Mouse (Mus musculus): Measurements from ENCODE around the gene Naa40. TPM values are rescaled to one million over a fixed set of nuclear protein-coding genes. Genes with fewer than 3 reads are reported as not detected.

Gene Naa40
- polyA plus RNA-seq, 1 experiment from 2014 or later, result 77.8 TPM

DNA sequence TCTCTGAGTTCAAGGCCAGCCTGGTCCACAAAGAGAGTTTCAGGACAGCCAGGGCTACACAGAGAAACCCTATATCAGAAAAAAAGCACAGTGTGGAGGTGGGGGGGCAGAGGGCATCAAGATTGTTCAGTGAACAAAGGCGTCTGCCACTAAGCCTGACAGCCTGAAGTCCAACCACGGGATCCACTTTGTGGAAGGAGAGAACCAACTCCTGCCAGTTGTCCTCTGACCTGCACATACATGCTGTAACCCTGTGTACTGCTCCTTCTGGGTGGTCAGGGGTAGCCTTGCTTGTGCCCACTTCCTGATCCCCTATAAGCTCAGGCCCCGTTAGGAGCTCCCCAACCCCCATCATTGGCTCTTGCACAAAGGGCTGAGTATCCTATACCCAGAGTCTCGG lies 55.9 kb downstream of the Naa40 start:
- no peak overlapping the region for H3K4me3 ChIP-seq (replicated peaks; ENCODE audit: low read depth, low read length)
- 31% methylated on average over 4 of the region's 4 CpGs for WGBS
- DNase-seq (no peak), ATAC-seq (ENCODE audit: low FRiP score, low TSS enrichment) (no peak)
- no peaks in the 10 kb centered on the region for H3K36me3 ChIP-seq (ENCODE audit: control insufficient read depth, insufficient read depth, low read length)
- no peak overlapping the region for H3K27ac ChIP-seq (replicated peaks; ENCODE audit: low read depth, low read length)
- peaks cover 19% of the 10 kb centered on the region for H3K27me3 ChIP-seq (ENCODE audit: control insufficient read depth, insufficient read depth, low read length)
- H3K9me3 ChIP-seq (ENCODE audit: control insufficient read depth, low read length), result no peaks in the 10 kb centered on the region
- H3K9ac ChIP-seq (replicated peaks; ENCODE audit: low read length), result no peak overlapping the region
- peaks cover 31% of the 10 kb centered on the region for H3K4me1 ChIP-seq (ENCODE audit: control insufficient read depth, insufficient read depth, low read length)
- H3K4me2 ChIP-seq (ENCODE audit: low read length), result no peak overlapping the region

DNA sequence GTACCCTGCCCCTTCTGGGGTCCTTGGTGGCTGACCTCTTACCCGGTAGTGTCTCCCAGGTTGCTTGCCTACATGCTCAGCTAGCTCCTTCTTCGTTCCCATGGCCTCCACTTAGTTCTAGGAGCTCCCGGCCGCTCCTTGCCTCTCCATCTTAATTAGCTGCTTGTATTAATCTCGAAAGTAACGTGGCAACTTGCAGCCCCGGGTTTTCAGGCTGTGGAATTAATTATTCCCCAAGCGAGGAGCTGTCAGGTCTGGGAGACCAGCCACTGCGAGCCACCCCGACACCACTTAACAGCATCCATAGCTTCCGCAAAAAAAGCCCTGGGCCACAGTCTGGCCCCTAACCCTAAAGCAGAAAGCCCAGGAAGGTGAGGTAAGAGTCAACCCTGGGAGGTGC lies 57.6 kb downstream of the Naa40 start:
- 44% methylated on average over 11 of the region's 11 CpGs for WGBS
- no peaks in the 10 kb centered on the region for H3K9me3 ChIP-seq (ENCODE audit: control insufficient read depth, low read length)
- no peaks in the 10 kb centered on the region for H3K36me3 ChIP-seq (ENCODE audit: control insufficient read depth, insufficient read depth, low read length)
- peak; percentile 43 for DNase-seq
- no peak overlapping the region for H3K9ac ChIP-seq (replicated peaks; ENCODE audit: low read length)
- no peak overlapping the region for H3K4me3 ChIP-seq (replicated peaks; ENCODE audit: low read depth, low read length)
- no peak overlapping the region for H3K4me2 ChIP-seq (ENCODE audit: low read length)
- no peak for ATAC-seq (ENCODE audit: low FRiP score, low TSS enrichment)
- H3K27me3 ChIP-seq (ENCODE audit: control insufficient read depth, insufficient read depth, low read length), result peaks cover 19% of the 10 kb centered on the region
- H3K4me1 ChIP-seq (ENCODE audit: control insufficient read depth, insufficient read depth, low read length), result peaks cover 28% of the 10 kb centered on the region
- H3K27ac ChIP-seq (replicated peaks; ENCODE audit: low read depth, low read length), result no peak overlapping the region

DNA sequence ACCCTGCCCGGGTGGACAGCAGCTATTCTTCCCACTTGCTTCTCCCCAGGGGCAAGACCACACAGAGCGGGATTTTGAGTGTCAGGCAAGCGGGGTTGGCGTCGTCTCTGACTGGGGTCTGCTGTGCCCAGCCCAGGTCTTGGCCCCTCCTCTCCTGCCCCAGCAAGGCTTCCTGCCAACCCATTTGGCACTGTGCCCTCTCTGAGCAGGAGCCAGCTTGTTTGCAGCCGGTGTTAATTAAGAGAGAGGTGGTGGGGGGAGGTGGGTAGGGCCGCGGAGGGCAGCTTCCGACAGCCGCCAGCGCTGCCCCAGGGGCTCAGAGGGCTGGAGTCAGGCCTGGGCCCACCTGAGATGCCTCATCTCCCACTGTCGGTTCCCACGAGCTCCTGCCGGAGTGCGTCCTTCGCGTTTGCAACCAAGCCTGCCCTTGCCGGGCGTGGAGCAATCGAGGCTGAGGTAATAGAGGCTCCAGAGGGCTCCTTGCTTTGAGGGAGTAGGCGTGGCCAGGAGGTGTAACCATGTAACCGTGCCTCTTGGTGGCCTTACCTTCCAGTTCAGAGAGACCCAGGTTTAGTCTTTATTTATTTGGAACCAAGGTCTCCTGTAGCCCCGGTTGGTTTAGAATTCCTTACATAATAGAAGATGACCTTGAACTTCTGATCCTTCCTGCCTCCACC lies 58.6 kb downstream of the Naa40 start:
- WGBS, result 9% methylated on average over 21 of the region's 23 CpGs
- Histone ChIP-seq H3K27me3 (ENCODE audit: control insufficient read depth, insufficient read depth, low read length) (peaks cover 19% of the 10 kb centered on the region), H3K4me3 (replicated peaks; ENCODE audit: low read depth, low read length) (no peak overlapping the region), H3K36me3 (ENCODE audit: control insufficient read depth, insufficient read depth, low read length) (no peaks in the 10 kb centered on the region), H3K4me1 (ENCODE audit: control insufficient read depth, insufficient read depth, low read length) (peaks cover 33% of the 10 kb centered on the region), H3K27ac (replicated peaks; ENCODE audit: low read depth, low read length) (peak overlapping the region; percentile 41; the same call in 1 of the 2 replicates), H3K4me2 (ENCODE audit: low read length) (peak overlapping the region; percentile 19), H3K9me3 (ENCODE audit: control insufficient read depth, low read length) (no peaks in the 10 kb centered on the region), H3K9ac (replicated peaks; ENCODE audit: low read length) (0 out of 2 replicates have a peak overlapping the region, but pooled peaks have one; percentile 20)
- ATAC-seq (ENCODE audit: low FRiP score, low TSS enrichment), result peak; percentile 84
- DNase-seq, result peak; percentile 87

DNA sequence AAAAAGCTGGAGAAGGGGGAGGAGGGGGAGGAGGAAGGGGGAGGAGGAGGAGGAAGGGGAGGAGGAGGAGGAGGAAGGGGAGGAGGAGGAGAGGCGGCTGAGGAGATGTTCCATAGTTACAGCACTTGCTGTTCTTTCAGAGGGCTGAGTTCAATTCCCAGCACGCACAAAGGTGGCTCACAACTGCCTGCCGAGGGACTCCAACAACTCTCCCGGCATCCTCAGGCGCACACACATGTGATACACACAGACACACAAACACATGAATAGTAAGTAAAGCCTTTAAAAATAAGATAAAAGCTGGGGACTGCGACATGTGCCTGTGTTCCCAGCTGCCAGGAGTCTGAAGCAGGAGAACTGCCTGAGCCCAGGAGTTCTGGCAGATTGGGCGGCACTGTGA lies 59.5 kb downstream of the Naa40 start:
- H3K4me1 ChIP-seq (ENCODE audit: control insufficient read depth, insufficient read depth, low read length), result peaks cover 34% of the 10 kb centered on the region
- 63% methylated on average over 7 of the region's 7 CpGs for WGBS
- DNase-seq (no peak), ATAC-seq (ENCODE audit: low FRiP score, low TSS enrichment) (no peak)
- H3K36me3 ChIP-seq (ENCODE audit: control insufficient read depth, insufficient read depth, low read length), result no peaks in the 10 kb centered on the region
- H3K4me2 ChIP-seq (ENCODE audit: low read length), result no peak overlapping the region
- H3K9me3 ChIP-seq (ENCODE audit: control insufficient read depth, low read length), result no peaks in the 10 kb centered on the region
- no peak overlapping the region for H3K27ac ChIP-seq (replicated peaks; ENCODE audit: low read depth, low read length)
- peaks cover 19% of the 10 kb centered on the region for H3K27me3 ChIP-seq (ENCODE audit: control insufficient read depth, insufficient read depth, low read length)
- H3K9ac ChIP-seq (replicated peaks; ENCODE audit: low read length), result no peak overlapping the region
- H3K4me3 ChIP-seq (replicated peaks; ENCODE audit: low read depth, low read length), result no peak overlapping the region

DNA sequence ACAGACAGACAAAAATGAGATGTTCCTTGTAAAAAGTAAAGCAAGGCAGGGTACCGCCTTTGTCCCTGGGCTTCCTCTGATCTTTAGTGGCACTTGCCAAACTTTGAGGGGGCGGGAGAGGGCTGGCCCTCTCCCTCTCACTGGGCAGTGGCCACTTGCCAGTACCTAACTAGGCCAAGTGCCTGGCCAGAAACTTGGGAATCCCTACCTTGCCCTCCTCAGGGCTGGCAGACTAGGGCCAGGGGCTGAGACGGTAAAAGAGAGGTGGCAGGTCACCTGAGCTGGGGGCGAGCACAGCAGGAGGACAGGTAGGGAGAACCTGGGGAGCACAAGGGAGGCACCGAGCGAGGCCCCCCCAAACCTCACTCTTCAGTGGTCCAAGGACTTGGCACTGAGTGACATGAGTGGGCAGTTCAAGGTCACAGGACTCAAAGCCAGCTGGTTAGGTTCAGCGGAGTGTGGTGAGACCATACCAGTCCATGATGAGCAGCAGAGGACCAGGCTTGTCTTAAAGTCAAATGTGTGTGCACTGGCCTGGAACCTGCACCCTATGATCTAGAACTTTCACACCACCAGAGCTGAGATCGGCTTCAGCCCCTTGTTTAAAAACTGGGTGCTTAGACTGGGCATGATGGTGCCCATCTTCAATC lies 60.1 kb downstream of the Naa40 start:
- H3K4me1 ChIP-seq (ENCODE audit: control insufficient read depth, insufficient read depth, low read length), result peaks cover 34% of the 10 kb centered on the region
- ATAC-seq (ENCODE audit: low FRiP score, low TSS enrichment), result no peak
- 75% methylated on average over 8 of the region's 8 CpGs for WGBS
- H3K9me3 ChIP-seq (ENCODE audit: control insufficient read depth, low read length), result no peaks in the 10 kb centered on the region
- no peak overlapping the region for H3K27ac ChIP-seq (replicated peaks; ENCODE audit: low read depth, low read length)
- H3K4me3 ChIP-seq (replicated peaks; ENCODE audit: low read depth, low read length), result no peak overlapping the region
- peaks cover 12% of the 10 kb centered on the region; the same call in 1 of the 2 replicates for H3K27me3 ChIP-seq (ENCODE audit: control insufficient read depth, insufficient read depth, low read length)
- no peaks in the 10 kb centered on the region for H3K36me3 ChIP-seq (ENCODE audit: control insufficient read depth, insufficient read depth, low read length)
- no peak for DNase-seq
- H3K4me2 ChIP-seq (ENCODE audit: low read length), result no peak overlapping the region
- no peak overlapping the region for H3K9ac ChIP-seq (replicated peaks; ENCODE audit: low read length)

DNA sequence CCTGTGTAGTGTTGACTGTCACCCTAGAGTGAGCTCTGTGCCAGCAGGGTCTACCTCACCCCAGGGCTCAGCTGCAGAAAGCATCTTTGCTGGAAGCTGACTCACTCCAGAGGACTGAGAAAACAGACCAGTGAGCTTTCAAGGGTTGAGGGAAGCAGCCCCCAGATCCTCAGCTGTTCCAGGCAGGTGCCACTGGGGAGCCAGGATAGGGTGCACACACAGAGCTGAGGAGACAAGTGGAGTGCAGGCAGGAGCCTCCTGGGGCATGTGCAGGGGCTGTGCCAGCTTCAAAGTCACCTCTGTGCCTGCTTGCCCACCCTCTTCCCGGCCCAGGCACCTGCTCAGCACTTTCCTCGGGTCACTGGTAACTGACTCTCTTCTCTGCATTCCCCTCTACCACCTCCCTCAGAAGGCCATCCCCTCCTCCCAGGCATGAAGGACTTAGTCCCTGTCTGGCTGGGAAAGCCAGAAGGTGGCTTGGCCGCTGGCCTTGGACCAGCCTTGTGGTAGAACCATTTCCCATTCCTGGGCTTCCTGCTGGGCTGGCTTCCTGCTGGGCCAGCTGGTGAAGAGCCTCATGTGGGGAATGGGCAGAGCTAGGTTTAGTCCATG lies 62.0 kb downstream of the Naa40 start:
- Histone ChIP-seq H3K4me1 (ENCODE audit: control insufficient read depth, insufficient read depth, low read length) (peaks cover 31% of the 10 kb centered on the region), H3K9ac (replicated peaks; ENCODE audit: low read length) (no peak overlapping the region), H3K36me3 (ENCODE audit: control insufficient read depth, insufficient read depth, low read length) (no peaks in the 10 kb centered on the region), H3K9me3 (ENCODE audit: control insufficient read depth, low read length) (no peaks in the 10 kb centered on the region), H3K27ac (replicated peaks; ENCODE audit: low read depth, low read length) (no peak overlapping the region), H3K4me3 (replicated peaks; ENCODE audit: low read depth, low read length) (no peak overlapping the region), H3K4me2 (ENCODE audit: low read length) (no peak overlapping the region), H3K27me3 (ENCODE audit: control insufficient read depth, insufficient read depth, low read length) (peaks cover 5% of the 10 kb centered on the region; the same call in 1 of the 2 replicates)
- WGBS, result 47% methylated on average over 3 of the region's 3 CpGs
- no peak for ATAC-seq (ENCODE audit: low FRiP score, low TSS enrichment)
- no peak for DNase-seq

DNA sequence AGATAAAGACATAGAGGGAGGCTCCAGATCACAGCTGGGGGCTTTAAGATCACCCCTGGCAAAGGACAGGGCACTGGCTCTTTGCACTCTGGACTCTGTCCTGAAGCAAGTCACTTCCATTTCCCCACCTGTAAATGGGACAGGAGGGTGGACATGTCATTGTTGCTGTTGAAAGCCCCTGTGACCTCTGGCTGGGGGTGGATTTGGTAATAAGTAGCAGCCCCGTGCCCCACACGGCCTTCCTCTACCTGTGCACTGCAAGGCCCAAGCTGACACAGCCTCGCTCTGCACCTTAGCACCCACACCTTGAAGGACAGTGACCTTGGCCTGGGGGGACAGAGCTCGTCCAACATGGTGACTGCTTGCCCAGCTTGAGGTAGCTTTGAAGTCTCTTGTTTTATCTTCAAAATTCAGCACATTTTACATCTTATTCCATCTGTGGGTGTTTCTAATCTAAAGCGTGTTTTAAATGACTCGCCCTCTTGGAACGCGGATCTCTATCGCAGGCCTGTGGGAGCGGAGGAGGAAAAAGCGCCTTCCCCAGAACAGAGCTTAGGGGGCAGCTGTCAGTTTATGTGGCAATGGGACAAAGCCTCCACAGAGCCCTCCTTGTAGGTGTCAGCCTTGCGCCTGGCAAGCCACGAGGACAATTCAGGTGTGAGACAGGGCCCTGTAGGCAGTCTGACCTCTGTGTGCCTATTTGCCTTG lies 63.0 kb downstream of the Naa40 start:
- Histone ChIP-seq H3K9me3 (ENCODE audit: control insufficient read depth, low read length) (no peaks in the 10 kb centered on the region), H3K36me3 (ENCODE audit: control insufficient read depth, insufficient read depth, low read length) (no peaks in the 10 kb centered on the region), H3K27ac (replicated peaks; ENCODE audit: low read depth, low read length) (no peak overlapping the region), H3K4me1 (ENCODE audit: control insufficient read depth, insufficient read depth, low read length) (peaks cover 27% of the 10 kb centered on the region), H3K9ac (replicated peaks; ENCODE audit: low read length) (no peak overlapping the region), H3K27me3 (ENCODE audit: control insufficient read depth, insufficient read depth, low read length) (peaks cover 5% of the 10 kb centered on the region; the same call in 1 of the 2 replicates), H3K4me2 (ENCODE audit: low read length) (no peak overlapping the region), H3K4me3 (replicated peaks; ENCODE audit: low read depth, low read length) (no peak overlapping the region)
- DNase-seq, result no peak
- 49% methylated on average over 13 of the region's 13 CpGs for WGBS
- ATAC-seq (ENCODE audit: low FRiP score, low TSS enrichment), result no peak

DNA sequence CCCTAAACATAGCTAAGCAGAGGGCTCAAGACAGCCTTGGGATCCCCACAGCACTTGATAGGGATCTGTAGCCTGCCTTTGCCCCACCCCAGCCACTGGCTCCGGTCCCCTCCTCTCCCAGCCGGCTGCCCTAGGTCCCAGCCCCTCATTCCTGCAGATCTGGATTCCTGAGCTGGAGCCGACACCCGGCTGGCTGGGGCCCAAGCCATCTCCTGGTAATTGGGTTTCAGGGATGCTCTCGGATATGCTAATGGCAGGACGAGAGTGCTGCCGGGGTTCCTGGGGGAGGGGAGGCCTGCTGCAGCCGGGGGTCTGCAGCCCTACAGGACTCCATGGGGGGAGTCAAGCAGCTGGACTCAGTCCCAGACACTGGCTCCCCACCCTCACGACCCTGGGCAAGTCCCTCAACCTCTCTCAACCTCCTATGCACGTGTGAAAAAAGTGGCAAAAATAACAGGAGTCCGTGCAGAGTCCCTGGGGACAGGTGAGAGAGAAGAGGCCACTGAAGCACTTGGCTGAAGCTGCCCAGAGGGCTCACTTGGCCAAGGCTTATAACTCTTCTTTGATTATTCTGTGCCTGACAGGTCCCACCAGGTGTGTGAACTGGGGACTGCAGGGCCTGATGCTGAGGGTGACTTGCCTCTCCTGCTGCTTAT lies 64.8 kb downstream of the Naa40 start:
- Histone ChIP-seq H3K4me2 (ENCODE audit: low read length) (no peak overlapping the region), H3K27me3 (ENCODE audit: control insufficient read depth, insufficient read depth, low read length) (peaks cover 4% of the 10 kb centered on the region; the same call in 1 of the 2 replicates), H3K4me1 (ENCODE audit: control insufficient read depth, insufficient read depth, low read length) (peaks cover 34% of the 10 kb centered on the region), H3K9me3 (ENCODE audit: control insufficient read depth, low read length) (no peaks in the 10 kb centered on the region), H3K9ac (replicated peaks; ENCODE audit: low read length) (no peak overlapping the region; the same call in 1 of the 2 replicates), H3K36me3 (ENCODE audit: control insufficient read depth, insufficient read depth, low read length) (no peaks in the 10 kb centered on the region), H3K4me3 (replicated peaks; ENCODE audit: low read depth, low read length) (no peak overlapping the region), H3K27ac (replicated peaks; ENCODE audit: low read depth, low read length) (no peak overlapping the region)
- WGBS, result 6% methylated on average over 11 of the region's 11 CpGs
- DNase-seq (peak; percentile 69), ATAC-seq (ENCODE audit: low FRiP score, low TSS enrichment) (no peak)
